Mouse (Mus musculus) stomach, postnatal 0 days (tissue): ENCODE results near the gene Ghrl. TPM values are rescaled to one million over a fixed set of nuclear protein-coding genes. Genes with fewer than 3 reads are reported as not detected.

ENCODE experiments used
- ATAC-seq: fragments of 200-750 bp; cut with Nextera tagmentation; 2 replicates; pipeline ENCODE4 v1.8.0; 2017; ENCODE audit not compliant: low FRiP score, low TSS enrichment
- DNase-seq: peaks from one replicate; pipeline ENCODE4 v3.0.0-alpha.2; 2016; ENCODE audit warnings: low spot score
- H3K27ac ChIP-seq: fragments of 300-500 bp; sonication (generic); replicated peaks from 2 replicates; pipeline ENCODE4 v1.5.1; 2014; ENCODE audit warnings: mild to moderate bottlenecking, control low read depth
- H3K27me3 ChIP-seq: fragments of 300-500 bp; sonication (generic); 2 replicates; pipeline ENCODE4 v1.6.1; 2014; ENCODE audit warnings: low read length; ENCODE audit not compliant: control insufficient read depth, insufficient read depth
- H3K36me3 ChIP-seq: fragments of 300-500 bp; sonication (generic); 2 replicates; pipeline ENCODE4 v1.6.1; 2014; ENCODE audit warnings: low read length, mixed read lengths; ENCODE audit not compliant: control insufficient read depth, insufficient read depth
- H3K4me1 ChIP-seq: fragments of 300-500 bp; sonication (generic); replicated peaks from 2 replicates; pipeline ENCODE4 v1.6.1; 2014; ENCODE audit warnings: antibody characterized with exemption; ENCODE audit not compliant: control insufficient read depth, insufficient read depth
- H3K4me2 ChIP-seq: fragments of 300-500 bp; sonication (generic); replicated peaks from 2 replicates; pipeline ENCODE4 v1.6.1; 2014; ENCODE audit warnings: low read depth, mild to moderate bottlenecking, control low read depth, moderate library complexity
- H3K4me3 ChIP-seq: fragments of 300-500 bp; sonication (generic); 2 replicates; pipeline ENCODE4 v1.5.1; 2014; ENCODE audit warnings: low read depth, low read length, control low read depth
- H3K9ac ChIP-seq: fragments of 300-500 bp; sonication (generic); 2 replicates; pipeline ENCODE4 v1.6.1; 2014; ENCODE audit warnings: mild to moderate bottlenecking, low read length, control low read depth, mixed read lengths
- H3K9me3 ChIP-seq: fragments of 300-500 bp; sonication (generic); 2 replicates; pipeline ENCODE4 v1.6.1; 2016; ENCODE audit warnings: low read length; ENCODE audit not compliant: control insufficient read depth
- CTCF ChIP-seq: IDR thresholded peaks from 2 replicates; pipeline ENCODE4 v1.5.1; 2016; ENCODE audit warnings: antibody characterized with exemption, low read depth, mild to moderate bottlenecking, moderate library complexity
- EP300 ChIP-seq: optimal IDR thresholded peaks from 2 replicates; pipeline ENCODE3; 2016; ENCODE audit warnings: antibody characterized with exemption
- WGBS: fragments of 180-500 bp; shearing (Covaris S2); extraction: QIAGEN DNeasy Blood & Tissue Kit; methylation state at CpG from one replicate; pipeline ENCODE4 v1.1.7; 2014; 5-methylcytosine and 5-hydroxymethylcytosine counted together
- polyA plus RNA-seq: library from polyadenylated mRNA; unstranded; fragments of >200 nt; fragmentation: Nextera tagmentation; extraction: Ambion mirVana; gene quantifications from 2 replicates; pipeline ENCODE4 v1.2.1, GENCODE M21; 2015

Gene Ghrl
- polyA plus RNA-seq, 1 experiment from 2014 or later: 514 TPM

- no peak for ATAC-seq
- Histone ChIP-seq H3K36me3 (peaks cover 2% of the 10 kb centered on the region; the same call in 1 of the 2 replicates), H3K4me3 (no peak overlapping the region), H3K27ac (peak overlapping the region; percentile 96), H3K4me1 (peaks cover 4% of the 10 kb centered on the region; the same call in 1 of the 2 replicates), H3K9ac (no peak overlapping the region), H3K27me3 (no peaks in the 10 kb centered on the region), H3K9me3 (no peaks in the 10 kb centered on the region), H3K4me2 (peak overlapping the region; percentile 46; the same call in 1 of the 2 replicates)
- whole genome bisulfite sequencing: 43% methylated on average over 4 of the region's 4 CpGs
- no peak for DNase-seq
- no peak for TF ChIP-seq EP300
- TF ChIP-seq CTCF: no peak
Measured at GRCm38 (mm10) chr6:113695766-113696355, 23.8 kb downstream of the Ghrl start.

DNA sequence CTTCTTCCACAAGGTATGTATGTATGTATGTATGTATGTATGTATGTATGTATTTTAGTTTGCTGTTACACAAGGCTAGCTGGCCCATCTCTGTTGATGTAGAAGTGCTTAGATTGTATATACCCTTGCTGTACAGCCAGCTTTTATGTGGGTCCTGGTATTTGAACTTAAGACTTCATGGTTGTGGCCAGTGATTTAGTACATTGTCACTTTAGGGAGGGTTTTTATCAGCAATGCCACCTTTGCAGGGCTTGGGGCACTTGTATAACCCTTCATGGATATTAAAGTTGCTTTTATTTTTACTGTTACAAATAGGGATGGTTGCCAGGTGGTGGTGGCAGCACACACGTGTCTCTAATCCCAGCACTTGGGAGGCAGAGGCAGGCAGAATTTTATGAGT is 24.5 kb downstream of the Ghrl start:
- DNase-seq (no peak), ATAC-seq (no peak)
- H3K27ac ChIP-seq: no peak overlapping the region

GRCm38 (mm10) chr6:113693377-113693776 is 26.3 kb downstream of the Ghrl start:
- 80% methylated on average over 5 of the region's 5 CpGs for WGBS
- no peak overlapping the region for H3K9ac ChIP-seq
- TF ChIP-seq EP300 (no peak), CTCF (no peak)

More for the DNA sequence above, 24.5 kb downstream of the Ghrl start:
- Histone ChIP-seq H3K4me1 (peaks cover 4% of the 10 kb centered on the region; the same call in 1 of the 2 replicates), H3K9ac (no peak overlapping the region), H3K4me2 (no peak overlapping the region), H3K27me3 (no peaks in the 10 kb centered on the region), H3K4me3 (no peak overlapping the region), H3K36me3 (peaks cover 2% of the 10 kb centered on the region; the same call in 1 of the 2 replicates), H3K9me3 (no peaks in the 10 kb centered on the region)
- 54% methylated on average over 1 of the region's 1 CpGs for WGBS
- TF ChIP-seq EP300: no peak
- no peak for TF ChIP-seq CTCF

DNA sequence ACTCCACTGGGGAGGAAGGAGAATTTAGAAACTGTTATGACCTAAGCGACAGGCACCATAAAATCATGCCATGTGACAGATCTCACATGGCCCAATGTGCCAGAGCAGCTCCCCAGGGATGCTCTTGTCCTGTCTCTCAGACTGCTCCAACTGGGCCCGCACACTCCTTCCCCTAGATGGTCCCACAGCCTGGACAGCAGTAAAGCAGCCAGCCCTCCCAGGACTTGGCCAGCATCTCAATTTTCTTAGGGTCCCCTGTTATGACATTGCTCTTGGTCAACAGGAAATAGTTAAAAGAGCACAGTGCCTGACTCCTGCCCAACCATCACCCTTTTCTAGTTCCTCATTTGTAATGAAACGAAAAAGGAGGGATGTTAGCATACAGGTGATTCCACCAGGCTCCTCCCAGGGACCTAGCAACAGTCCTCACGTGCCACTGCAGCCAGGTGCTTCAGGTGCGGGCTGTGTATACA is 27.0 kb downstream of the Ghrl start:
- no peak for TF ChIP-seq EP300
- no peak for TF ChIP-seq CTCF
- Histone ChIP-seq H3K9ac (no peak overlapping the region), H3K36me3 (peaks cover 2% of the 10 kb centered on the region; the same call in 1 of the 2 replicates), H3K9me3 (no peaks in the 10 kb centered on the region), H3K4me2 (no peak overlapping the region), H3K27me3 (no peaks in the 10 kb centered on the region), H3K4me3 (no peak overlapping the region), H3K27ac (no peak overlapping the region), H3K4me1 (peaks cover 7% of the 10 kb centered on the region)
- 74% methylated on average over 5 of the region's 5 CpGs for WGBS
- DNase-seq (no peak), ATAC-seq (no peak)

More at GRCm38 (mm10) chr6:113693377-113693776, 26.3 kb downstream of the Ghrl start:
- DNase-seq (no peak), ATAC-seq (no peak)
- no peaks in the 10 kb centered on the region for H3K9me3 ChIP-seq
- no peak overlapping the region for H3K4me2 ChIP-seq
- H3K27ac ChIP-seq: no peak overlapping the region
- H3K27me3 ChIP-seq: no peaks in the 10 kb centered on the region
- no peak overlapping the region for H3K4me3 ChIP-seq
- H3K36me3 ChIP-seq: peaks cover 2% of the 10 kb centered on the region; the same call in 1 of the 2 replicates
- peaks cover 7% of the 10 kb centered on the region for H3K4me1 ChIP-seq

GRCm38 (mm10) chr6:113691084-113691462 is 28.6 kb downstream of the Ghrl start:
- H3K4me1 ChIP-seq: peaks cover 7% of the 10 kb centered on the region
- H3K9ac ChIP-seq: peak overlapping the region; percentile 50
- peaks cover 2% of the 10 kb centered on the region; the same call in 1 of the 2 replicates for H3K36me3 ChIP-seq
- no peak for TF ChIP-seq EP300
- no peak for TF ChIP-seq CTCF
- H3K27me3 ChIP-seq: no peaks in the 10 kb centered on the region
- WGBS: 71% methylated on average over 4 of the region's 4 CpGs
- no peaks in the 10 kb centered on the region for H3K9me3 ChIP-seq
- H3K4me3 ChIP-seq: no peak overlapping the region
- no peak for DNase-seq
- peak overlapping the region; percentile 39; the same call in 1 of the 2 replicates for H3K4me2 ChIP-seq
- ATAC-seq: no peak
- peak overlapping the region; percentile 89 for H3K27ac ChIP-seq
